Mouse (Mus musculus): ENCODE results near the gene Bcl2l2. TPM values are rescaled to one million over a fixed set of nuclear protein-coding genes. Genes with fewer than 3 reads are reported as not detected.

The Bcl2l2 gene
- polyA plus RNA-seq, 1 experiment from 2014 or later = 3.9 TPM

- Histone ChIP-seq H3K27ac (ENCODE audit: low read length) (peak overlapping the region; percentile 87), H3K9me3 (replicated peaks; ENCODE audit: control insufficient read depth, low read length, poor library complexity, severe bottlenecking) (no peaks in the 10 kb centered on the region), H3K36me3 (ENCODE audit: control insufficient read depth, insufficient read depth, low read length) (no peaks in the 10 kb centered on the region), H3K4me1 (ENCODE audit: control insufficient read depth, insufficient read depth, low read length) (peaks cover 26% of the 10 kb centered on the region), H3K4me2 (ENCODE audit: low read length) (peak overlapping the region; percentile 95), H3K9ac (ENCODE audit: low read depth, low read length) (peak overlapping the region; percentile 79), H3K27me3 (ENCODE audit: control insufficient read depth, insufficient read depth, low read depth, low read length) (no peaks in the 10 kb centered on the region), H3K4me3 (ENCODE audit: low read depth, low read length) (peak overlapping the region; percentile 54)
- peak; percentile 63 for ATAC-seq
- under 1% methylated on average over 34 of the region's 58 CpGs for WGBS
Measured at GRCm38 (mm10) chr14:54926401-54927158, 43.4 kb downstream of the Bcl2l2 start.

- Histone ChIP-seq H3K27ac (ENCODE audit: low read length) (peak overlapping the region; percentile 87), H3K4me1 (ENCODE audit: control insufficient read depth, insufficient read depth, low read length) (peaks cover 26% of the 10 kb centered on the region), H3K9me3 (replicated peaks; ENCODE audit: control insufficient read depth, low read length, poor library complexity, severe bottlenecking) (no peaks in the 10 kb centered on the region), H3K4me2 (ENCODE audit: low read length) (peak overlapping the region; percentile 95), H3K4me3 (ENCODE audit: low read depth, low read length) (no peak overlapping the region; the same call in 1 of the 2 replicates), H3K9ac (ENCODE audit: low read depth, low read length) (peak overlapping the region; percentile 79), H3K27me3 (ENCODE audit: control insufficient read depth, insufficient read depth, low read depth, low read length) (no peaks in the 10 kb centered on the region), H3K36me3 (ENCODE audit: control insufficient read depth, insufficient read depth, low read length) (no peaks in the 10 kb centered on the region)
- ATAC-seq = no peak
- WGBS = 17% methylated on average over 7 of the region's 7 CpGs
Measured at GRCm38 (mm10) chr14:54927296-54927695, 44.1 kb downstream of the Bcl2l2 start.

- Histone ChIP-seq H3K4me1 (ENCODE audit: control insufficient read depth, insufficient read depth, low read length) (peaks cover 25% of the 10 kb centered on the region), H3K36me3 (ENCODE audit: control insufficient read depth, insufficient read depth, low read length) (no peaks in the 10 kb centered on the region), H3K4me3 (ENCODE audit: low read depth, low read length) (no peak overlapping the region), H3K27ac (ENCODE audit: low read length) (no peak overlapping the region), H3K9ac (ENCODE audit: low read depth, low read length) (no peak overlapping the region), H3K4me2 (ENCODE audit: low read length) (no peak overlapping the region), H3K27me3 (ENCODE audit: control insufficient read depth, insufficient read depth, low read depth, low read length) (no peaks in the 10 kb centered on the region), H3K9me3 (replicated peaks; ENCODE audit: control insufficient read depth, low read length, poor library complexity, severe bottlenecking) (no peaks in the 10 kb centered on the region)
- WGBS = 87% methylated on average over 5 of the region's 5 CpGs
- ATAC-seq = no peak
Measured at GRCm38 (mm10) chr14:54929801-54930200, 46.6 kb downstream of the Bcl2l2 start.

GRCm38 (mm10) chr14:54930431-54930830 is 47.3 kb downstream of the Bcl2l2 start:
- H3K27ac ChIP-seq (ENCODE audit: low read length) = no peak overlapping the region
- 22% methylated on average over 2 of the region's 2 CpGs for WGBS
- H3K27me3 ChIP-seq (ENCODE audit: control insufficient read depth, insufficient read depth, low read depth, low read length) = no peaks in the 10 kb centered on the region
- no peak overlapping the region for H3K4me2 ChIP-seq (ENCODE audit: low read length)
- H3K36me3 ChIP-seq (ENCODE audit: control insufficient read depth, insufficient read depth, low read length) = no peaks in the 10 kb centered on the region
- H3K4me1 ChIP-seq (ENCODE audit: control insufficient read depth, insufficient read depth, low read length) = peaks cover 21% of the 10 kb centered on the region
- H3K9ac ChIP-seq (ENCODE audit: low read depth, low read length) = no peak overlapping the region
- no peak for ATAC-seq
- no peaks in the 10 kb centered on the region for H3K9me3 ChIP-seq (replicated peaks; ENCODE audit: control insufficient read depth, low read length, poor library complexity, severe bottlenecking)
- no peak overlapping the region for H3K4me3 ChIP-seq (ENCODE audit: low read depth, low read length)

GRCm38 (mm10) chr14:54932645-54933150 is 49.5 kb downstream of the Bcl2l2 start, which contains the start of gene Il25:
Gene Il25 (plus strand): TSS chr14:54932695.
- no peak within 1 kb of the TSS for H3K27ac ChIP-seq (ENCODE audit: low read length)
- no peak within 1 kb of the TSS for H3K4me3 ChIP-seq (ENCODE audit: low read depth, low read length)
- H3K9me3 ChIP-seq (replicated peaks; ENCODE audit: control insufficient read depth, low read length, poor library complexity, severe bottlenecking) = no peaks in the 10 kb centered on the region
- no peaks in the 10 kb centered on the region for H3K36me3 ChIP-seq (ENCODE audit: control insufficient read depth, insufficient read depth, low read length)
- WGBS = 37% methylated on average over 6 of the region's 6 CpGs
- H3K4me2 ChIP-seq (ENCODE audit: low read length) = no peak within 1 kb of the TSS
- H3K9ac ChIP-seq (ENCODE audit: low read depth, low read length) = no peak within 1 kb of the TSS
- no peak for ATAC-seq
- H3K27me3 ChIP-seq (ENCODE audit: control insufficient read depth, insufficient read depth, low read depth, low read length) = no peaks in the 10 kb centered on the region
- H3K4me1 ChIP-seq (ENCODE audit: control insufficient read depth, insufficient read depth, low read length) = peaks cover 6% of the 10 kb centered on the region; the same call in 1 of the 2 replicates

- ATAC-seq = peak; percentile 66
- Histone ChIP-seq H3K4me3 (ENCODE audit: low read depth, low read length) (no peak within 1 kb of the TSS), H3K9me3 (replicated peaks; ENCODE audit: control insufficient read depth, low read length, poor library complexity, severe bottlenecking) (no peaks in the 10 kb centered on the region), H3K27ac (ENCODE audit: low read length) (peak within 1 kb of the TSS; percentile 53), H3K36me3 (ENCODE audit: control insufficient read depth, insufficient read depth, low read length) (no peaks in the 10 kb centered on the region), H3K4me1 (ENCODE audit: control insufficient read depth, insufficient read depth, low read length) (no peaks in the 10 kb centered on the region), H3K27me3 (ENCODE audit: control insufficient read depth, insufficient read depth, low read depth, low read length) (no peaks in the 10 kb centered on the region), H3K9ac (ENCODE audit: low read depth, low read length) (peak within 1 kb of the TSS; percentile 2; the same call in 1 of the 2 replicates), H3K4me2 (ENCODE audit: low read length) (peak within 1 kb of the TSS; percentile 15; the same call in 1 of the 2 replicates)
- 28% methylated on average over 8 of the region's 8 CpGs for WGBS
Measured at GRCm38 (mm10) chr14:54935904-54936830, 53.0 kb downstream of the Bcl2l2 start, which contains the start of gene Cmtm5. Gene Cmtm5 (plus strand): TSS chr14:54936261.

GRCm38 (mm10) chr14:54936831-54937160 is 53.6 kb downstream of the Bcl2l2 start:
- H3K27me3 ChIP-seq (ENCODE audit: control insufficient read depth, insufficient read depth, low read depth, low read length) = no peaks in the 10 kb centered on the region
- H3K4me2 ChIP-seq (ENCODE audit: low read length) = no peak overlapping the region
- no peak overlapping the region for H3K4me3 ChIP-seq (ENCODE audit: low read depth, low read length)
- peak overlapping the region; percentile 53; the same call in 1 of the 2 replicates for H3K27ac ChIP-seq (ENCODE audit: low read length)
- no peaks in the 10 kb centered on the region for H3K9me3 ChIP-seq (replicated peaks; ENCODE audit: control insufficient read depth, low read length, poor library complexity, severe bottlenecking)
- no peaks in the 10 kb centered on the region for H3K4me1 ChIP-seq (ENCODE audit: control insufficient read depth, insufficient read depth, low read length)
- H3K36me3 ChIP-seq (ENCODE audit: control insufficient read depth, insufficient read depth, low read length) = no peaks in the 10 kb centered on the region
- H3K9ac ChIP-seq (ENCODE audit: low read depth, low read length) = no peak overlapping the region
- ATAC-seq = no peak
- WGBS = 62% methylated on average over 6 of the region's 6 CpGs

GRCm38 (mm10) chr14:54937361-54938182 is 54.4 kb downstream of the Bcl2l2 start:
- ATAC-seq = no peak
- H3K9ac ChIP-seq (ENCODE audit: low read depth, low read length) = no peak overlapping the region
- H3K27ac ChIP-seq (ENCODE audit: low read length) = no peak overlapping the region
- H3K4me3 ChIP-seq (ENCODE audit: low read depth, low read length) = no peak overlapping the region
- no peaks in the 10 kb centered on the region for H3K4me1 ChIP-seq (ENCODE audit: control insufficient read depth, insufficient read depth, low read length)
- 92% methylated on average over 16 of the region's 16 CpGs for WGBS
- H3K27me3 ChIP-seq (ENCODE audit: control insufficient read depth, insufficient read depth, low read depth, low read length) = no peaks in the 10 kb centered on the region
- no peak overlapping the region for H3K4me2 ChIP-seq (ENCODE audit: low read length)
- no peaks in the 10 kb centered on the region for H3K9me3 ChIP-seq (replicated peaks; ENCODE audit: control insufficient read depth, low read length, poor library complexity, severe bottlenecking)
- no peaks in the 10 kb centered on the region for H3K36me3 ChIP-seq (ENCODE audit: control insufficient read depth, insufficient read depth, low read length)

Measured in midbrain, embryonic 16.5 days (tissue).